Mouse (Mus musculus) spleen, adult 2 months (tissue): ENCODE data around the gene Cmya5.

Experiments
- CTCF ChIP-seq: fragments of 200-500 bp; IDR thresholded peaks from 2 replicates; pipeline ENCODE4 v1.5.1; 2011; ENCODE audit warnings: mild to moderate bottlenecking, inconsistent platforms; ENCODE audit not compliant: insufficient read depth, insufficient read length, insufficient replicate concordance; ENCODE audit errors: extremely low read depth
- POLR2A ChIP-seq: fragments of 200-500 bp; IDR thresholded peaks from 2 replicates; pipeline ENCODE4 v1.6.1; 2011; ENCODE audit warnings: low read depth, low read length, inconsistent platforms

DNA sequence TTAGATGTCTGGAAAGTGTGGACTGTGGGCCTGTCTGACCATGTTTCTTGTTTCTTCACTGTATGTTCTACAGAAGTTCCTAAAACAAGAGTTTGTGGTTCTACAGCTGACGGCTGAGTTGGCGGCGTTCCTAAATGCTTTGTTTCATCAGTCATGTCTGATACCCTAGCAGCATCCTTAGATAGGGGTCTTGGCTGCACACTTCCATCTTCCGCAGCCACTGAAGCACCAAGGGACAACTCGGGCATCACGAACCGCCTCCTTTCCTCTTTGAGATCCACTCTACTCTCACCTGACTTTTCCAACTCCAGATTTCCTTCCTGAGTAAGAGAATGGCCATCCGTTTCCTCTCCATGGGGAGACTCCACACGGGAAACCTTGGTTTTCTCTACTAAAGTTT lies 53.3 kb downstream of the Cmya5 start:
- TF ChIP-seq CTCF = no peak
- no peak for TF ChIP-seq POLR2A
